Mouse (Mus musculus): Measurements from ENCODE around the gene Efhd2.

DNA sequence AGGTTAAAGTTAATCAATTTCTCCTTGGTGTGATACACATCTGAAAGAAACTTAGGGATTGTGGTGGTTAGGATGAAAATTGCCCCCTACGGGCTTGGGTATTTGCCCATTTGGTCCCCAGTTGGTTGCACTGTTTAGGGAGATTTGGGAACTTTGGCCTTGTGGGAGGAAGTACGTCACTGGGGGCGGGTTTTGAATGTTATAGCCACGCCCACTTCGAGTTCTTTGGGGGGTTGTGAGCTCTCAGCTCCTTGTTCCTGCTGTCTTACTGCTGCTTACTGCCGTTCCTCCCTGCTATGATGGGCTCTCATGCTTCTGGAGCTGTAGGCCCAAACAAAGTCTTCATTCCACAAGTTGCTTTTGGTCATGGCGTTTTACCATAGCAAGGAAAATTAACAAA, 43.4 kb downstream of the Efhd2 start:
- TF ChIP-seq CTCF (IDR thresholded peaks at IDR 0.05) (no peak), EP300 (IDR thresholded peaks at IDR 0.05) (no peak)

Measured in lung, postnatal 0 days (tissue).